Mouse (Mus musculus): ENCODE measurements around the gene Ankrd61.

DNA sequence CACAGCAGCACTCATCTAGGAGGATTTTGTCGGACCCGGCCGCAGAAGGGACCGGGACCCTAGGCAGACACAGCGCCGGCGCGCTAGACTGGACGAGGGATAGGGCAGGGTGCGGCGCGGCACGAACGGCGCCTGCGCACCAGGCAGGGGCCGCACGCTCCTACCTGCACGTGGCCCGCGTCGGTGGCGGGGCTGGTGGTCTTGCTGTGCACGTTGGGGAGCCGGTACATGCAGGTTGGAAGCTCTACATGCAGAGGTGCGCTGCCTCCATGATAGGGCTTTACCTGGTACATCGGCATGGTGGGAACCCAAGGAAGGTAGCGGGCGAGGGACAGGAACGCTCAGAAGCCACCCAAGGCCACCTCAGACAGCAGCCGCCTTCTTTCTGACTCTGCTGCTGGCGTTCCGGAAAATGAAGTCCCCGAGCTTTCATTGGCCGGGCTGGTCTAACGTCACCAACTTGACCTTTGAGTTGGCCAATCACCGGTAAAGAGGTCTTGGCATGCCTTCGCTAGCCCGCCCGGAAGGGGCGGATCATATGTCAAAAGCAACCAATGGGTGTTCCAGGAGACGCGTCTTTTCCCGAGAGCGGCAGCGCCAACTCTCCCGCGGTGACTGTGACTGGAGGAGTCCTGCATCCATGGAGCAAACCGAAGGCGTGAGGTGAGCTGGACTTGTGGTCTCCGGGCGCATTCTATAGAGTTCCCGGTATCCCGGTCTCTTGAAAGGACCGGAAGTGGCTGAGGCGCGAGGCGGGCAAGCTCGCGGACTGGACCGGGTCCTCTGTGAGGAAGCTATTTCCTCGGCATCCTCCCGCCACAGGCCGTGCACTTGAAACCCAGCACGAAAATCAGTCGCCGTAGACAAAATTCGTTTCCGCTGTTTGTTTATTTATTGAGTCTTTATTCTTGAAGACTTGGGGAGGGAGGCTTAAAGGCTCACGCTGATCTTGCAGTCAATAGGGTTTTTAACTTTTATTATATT is 12.2 kb upstream of the Ankrd61 start, which contains the start of the genes Aimp2 and Pms2:
- no peak; the same call in none of the 2 replicates for TF ChIP-seq POLR2A (IDR thresholded peaks at IDR 0.05; ENCODE audit: borderline replicate concordance, extremely low read depth, insufficient read depth, insufficient read length, poor library complexity, severe bottlenecking)
- no peak for TF ChIP-seq CTCF (IDR thresholded peaks at IDR 0.05; ENCODE audit: borderline replicate concordance, extremely low read depth, insufficient read depth, insufficient read length)
